Comparison of ENCODE assay signal across 26 mouse cellular contexts in genomic region chrX:52699615-52700014, GRCm38 (mm10).
DNase-seq lines count a peak whose midpoint lies in the region; ATAC-seq lines count a peak whose summit lies in the region.
"Had no signal": no experiment of that assay in that cellular context is flagged by ENCODE, and none has a peak within 500 bp of the region (broad histone marks: within the 10 kb centered on the region; RNA-seq: fewer than 3 reads in every experiment).

No protein-coding gene starts in this region.

- H3K9me3 ChIP-seq in forebrain, embryonic 10.5 days: no peaks in the 10 kb centered on the region
- H3K9me3 ChIP-seq in forebrain, embryonic 13.5 days (replicated peaks): no peaks in the 10 kb centered on the region
- H3K9me3 ChIP-seq: embryonic facial prominence, embryonic 12.5 days; embryonic facial prominence, embryonic 15.5 days; forebrain, embryonic 12.5 days; hindbrain, embryonic 12.5 days had no signal

- peak; percentile 61 for ATAC-seq in granulocyte monocyte progenitor cell, adult 5-6 weeks (replicated peaks; ENCODE audit: poor library complexity, severe bottlenecking)
- ATAC-seq in forebrain, embryonic 13.5 days: no peak
- ATAC-seq: CD4-positive, CD25-positive, alpha-beta regulatory T cell, adult 4 months; forebrain, embryonic 16.5 days; hindbrain, postnatal 0 days; inflammation-experienced regulatory T-cells, adult 6 months; intestine, embryonic 16.5 days; Patski had no signal

- H3K4me1 ChIP-seq in forebrain, embryonic 10.5 days: no peaks in the 10 kb centered on the region
- H3K4me1 ChIP-seq in forebrain, embryonic 13.5 days: no peaks in the 10 kb centered on the region
- H3K4me1 ChIP-seq: embryonic facial prominence, embryonic 12.5 days; embryonic facial prominence, embryonic 15.5 days; forebrain, embryonic 12.5 days; hindbrain, embryonic 12.5 days had no signal

- no peak overlapping the region for H3K4me3 ChIP-seq in forebrain, embryonic 10.5 days
- H3K4me3 ChIP-seq in forebrain, embryonic 13.5 days: no peak overlapping the region
- H3K4me3 ChIP-seq: embryonic facial prominence, embryonic 12.5 days; embryonic facial prominence, embryonic 15.5 days; forebrain, embryonic 12.5 days; heart, adult 2 months; hindbrain, embryonic 12.5 days had no signal

- H3K36me3 ChIP-seq in forebrain, embryonic 10.5 days (replicated peaks): no peaks in the 10 kb centered on the region
- H3K36me3 ChIP-seq in forebrain, embryonic 13.5 days (ENCODE audit: poor library complexity, severe bottlenecking): no peaks in the 10 kb centered on the region
- H3K36me3 ChIP-seq: embryonic facial prominence, embryonic 12.5 days; embryonic facial prominence, embryonic 15.5 days; forebrain, embryonic 12.5 days; hindbrain, embryonic 12.5 days had no signal

- H3K27me3 ChIP-seq in forebrain, embryonic 10.5 days (ENCODE audit: poor library complexity, severe bottlenecking): peaks cover 10% of the 10 kb centered on the region
- no peaks in the 10 kb centered on the region for H3K27me3 ChIP-seq in forebrain, embryonic 13.5 days
- H3K27me3 ChIP-seq: embryonic facial prominence, embryonic 12.5 days; embryonic facial prominence, embryonic 15.5 days; forebrain, embryonic 12.5 days; hindbrain, embryonic 12.5 days had no signal

- WGBS in forebrain, embryonic 10.5 days: 83% methylated on average over 1 of the region's 1 CpGs
- WGBS in forebrain, embryonic 13.5 days: 76% methylated on average over 1 of the region's 1 CpGs

- H3K4me2 ChIP-seq in forebrain, embryonic 13.5 days: no peak overlapping the region
- H3K4me2 ChIP-seq: embryonic facial prominence, embryonic 12.5 days; embryonic facial prominence, embryonic 15.5 days; forebrain, embryonic 12.5 days; heart, embryonic 11.5 days; hindbrain, embryonic 12.5 days had no signal

- DNase-seq in heart, adult 11 months: peak; percentile 29
- DNase-seq in heart, adult 8-10 months (ENCODE audit: low spot score): no peak
- peak; percentile 1 for DNase-seq in naive thymus-derived CD4-positive, alpha-beta T cell, adult 2 months (ENCODE audit: low read depth)
- DNase-seq in forebrain, embryonic 10.5 days (ENCODE audit: extremely low spot score, low spot score): no peak
- no peak for DNase-seq in lung, postnatal 10 days
- DNase-seq: adrenal gland, postnatal 10 days; cerebellum, adult 11 months; cerebellum, adult 2 months; cerebellum, adult 9-11 months; cerebellum, postnatal 25 days; gastrocnemius, postnatal 10 days; gastrocnemius, postnatal 36 days; heart, adult 2 months had no signal

- H3K27ac ChIP-seq in forebrain, embryonic 10.5 days: no peak overlapping the region
- no peak overlapping the region for H3K27ac ChIP-seq in forebrain, embryonic 13.5 days
- H3K27ac ChIP-seq: embryonic facial prominence, embryonic 12.5 days; embryonic facial prominence, embryonic 15.5 days; forebrain, embryonic 12.5 days; heart, adult 2 months; hindbrain, embryonic 12.5 days; hindbrain, postnatal 0 days had no signal

- no peak overlapping the region for H3K9ac ChIP-seq in forebrain, embryonic 13.5 days
- H3K9ac ChIP-seq: embryonic facial prominence, embryonic 12.5 days; embryonic facial prominence, embryonic 15.5 days; forebrain, embryonic 12.5 days; hindbrain, embryonic 12.5 days had no signal

Comparison
In these comparisons a context has a peak if more than half of its experiments do, and no peak if none do; other contexts are left out.
1. DNase-seq: peak in heart, adult 11 months (single experiment) and naive thymus-derived CD4-positive, alpha-beta T cell, adult 2 months (single experiment); none in heart, adult 8-10 months (single experiment), forebrain, embryonic 10.5 days (single experiment) and lung, postnatal 10 days (single experiment).